Mouse (Mus musculus) c-Kit-positive CD71-positive TER-119-negative erythroid progenitor cells, embryonic 14.5 days (primary cell): Measurements from ENCODE around the gene Rmi2.
"Not testable (repeated sequence)": the region's sequence is repeated elsewhere in the genome, so short reads cannot be mapped to it uniquely, and the experiment has no call there.

Experiments
- DNase-seq: peaks from one replicate; pipeline ENCODE4 v3.0.0-alpha.2; 2013; ENCODE audit warnings: low read depth

Gene Rmi2

GRCm38 (mm10) chr16:10827269-10827668 lies 7.6 kb upstream of the Rmi2 start:
- DNase-seq: no peak

GRCm38 (mm10) chr16:10827766-10828460 lies 6.9 kb upstream of the Rmi2 start:
- no peak for DNase-seq

DNA sequence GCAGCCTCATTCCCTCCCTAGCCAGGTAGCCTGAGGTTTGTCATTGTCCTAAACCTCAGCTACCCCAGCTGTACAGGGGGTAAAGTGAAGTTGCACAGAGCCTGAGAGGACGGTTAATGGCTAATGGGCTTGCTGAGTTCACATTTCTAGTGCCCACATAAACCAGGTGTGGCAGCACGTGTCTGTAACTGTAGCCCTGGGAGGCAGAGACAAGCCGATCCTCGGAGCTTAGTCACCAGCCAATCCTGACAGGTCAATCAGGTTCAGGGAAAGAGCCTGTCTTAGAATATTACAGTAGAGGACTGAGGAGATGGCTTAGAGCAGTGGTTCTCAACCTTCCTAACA lies 6.4 kb upstream of the Rmi2 start:
- no peak for DNase-seq

- DNase-seq: no peak
These were observed 333 bp upstream of the Rmi2 start for GRCm38 (mm10) chr16:10834542-10834910.

- no peak for DNase-seq
These were observed 1.5 kb downstream of the Rmi2 start for GRCm38 (mm10) chr16:10836388-10836787.

DNA sequence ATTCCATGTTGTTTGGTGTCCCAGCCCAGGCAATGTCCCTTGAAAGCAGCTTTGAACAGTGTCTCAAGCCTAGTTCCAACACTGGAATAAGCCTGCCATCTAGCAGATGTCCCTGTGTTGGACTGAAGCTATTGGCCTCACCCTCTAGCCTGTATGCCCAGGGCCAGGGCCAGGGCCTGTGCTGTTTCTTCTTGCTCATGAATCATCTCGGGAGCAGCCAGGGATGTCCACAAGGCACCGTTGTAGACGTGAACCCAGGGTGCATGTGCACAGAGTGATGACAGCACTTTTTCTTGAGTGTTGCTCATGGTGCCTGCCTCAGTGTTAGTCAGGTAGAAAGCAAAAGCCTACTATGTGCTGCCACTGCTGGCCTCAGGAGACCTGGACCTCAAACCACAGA lies 2.4 kb downstream of the Rmi2 start:
- DNase-seq: no peak

DNA sequence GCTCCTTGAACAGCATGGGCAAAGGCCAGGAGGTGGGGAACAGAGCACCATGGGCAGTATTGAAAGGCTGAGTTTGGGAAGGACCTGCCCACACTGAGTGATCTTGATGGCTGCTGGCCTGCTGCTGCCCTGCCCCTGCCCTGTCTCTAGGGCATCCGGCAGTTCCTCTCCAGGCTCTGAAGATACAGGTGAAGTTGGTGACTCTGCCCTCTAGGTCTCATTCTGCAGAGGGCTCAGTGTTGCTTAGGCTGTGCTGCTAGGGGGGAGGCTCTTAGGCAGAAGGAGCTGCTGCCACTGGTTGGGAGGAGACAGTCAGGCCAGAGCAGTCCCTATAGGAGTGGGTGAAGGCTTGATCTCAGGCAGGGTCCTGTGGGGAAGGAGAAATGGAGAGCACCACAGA lies 3.0 kb downstream of the Rmi2 start:
- no peak for DNase-seq

GRCm38 (mm10) chr16:10838487-10839245 lies 3.8 kb downstream of the Rmi2 start:
- DNase-seq: no peak

DNA sequence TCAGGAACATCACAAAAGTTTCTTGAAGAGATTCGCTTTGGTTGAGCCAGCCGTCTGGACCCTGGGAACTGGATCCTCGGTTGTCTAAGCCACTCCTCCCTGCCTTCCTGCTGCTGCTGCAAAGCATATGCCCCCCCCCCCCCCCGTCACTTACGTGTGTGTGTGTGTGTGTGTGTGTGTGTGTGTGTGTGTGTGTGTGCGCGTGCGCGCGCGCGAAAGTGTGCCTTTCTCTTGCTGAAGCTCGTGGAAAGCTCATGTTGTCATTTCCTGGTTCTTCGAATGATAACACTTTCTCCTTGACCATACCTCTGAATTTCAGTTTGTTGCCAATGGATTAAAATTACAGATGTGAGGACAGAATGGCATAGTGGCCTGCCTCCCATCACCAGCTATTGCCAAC lies 5.2 kb downstream of the Rmi2 start:
- no peak for DNase-seq

- DNase-seq: no peak
These were observed 7.5 kb downstream of the Rmi2 start for GRCm38 (mm10) chr16:10842282-10842855.

DNA sequence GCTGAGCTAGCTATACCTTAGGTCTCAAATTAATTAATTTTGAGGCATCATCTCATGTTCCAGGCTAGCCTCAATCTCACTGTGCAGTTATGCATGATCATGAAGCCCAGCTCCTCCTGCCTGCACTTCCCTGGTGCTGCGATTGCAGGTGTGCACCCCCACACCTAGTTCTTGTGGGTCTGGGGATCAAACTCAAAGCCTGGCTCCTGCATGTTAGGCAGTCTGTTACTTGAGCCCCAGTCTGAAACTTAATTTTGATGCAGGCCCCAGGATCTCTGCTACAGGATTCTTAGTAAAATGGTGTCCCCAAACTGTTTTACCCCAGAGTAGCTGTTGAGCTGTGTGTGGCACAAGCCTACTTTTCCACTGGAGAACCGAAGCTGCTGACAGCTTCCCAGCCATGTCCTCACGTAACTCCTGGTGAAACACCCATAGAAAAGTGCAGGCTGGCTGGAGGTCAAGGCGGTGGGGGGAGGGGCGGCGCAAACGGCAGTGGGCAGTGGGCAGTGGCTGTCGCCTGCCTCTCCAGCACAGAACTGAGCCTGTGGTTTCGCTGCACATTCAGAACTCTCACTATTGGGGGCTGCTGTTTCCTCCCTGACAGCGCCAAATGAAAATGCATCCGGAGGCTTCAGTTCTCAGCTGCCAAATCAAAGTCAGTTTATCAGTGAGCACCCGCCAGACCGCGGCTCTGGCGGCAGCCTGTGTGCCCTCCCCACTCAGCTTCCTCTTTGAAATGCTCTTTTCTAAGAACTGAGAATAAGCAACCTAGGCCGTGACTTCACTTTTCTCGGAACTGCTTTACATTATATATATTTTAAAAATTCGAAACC lies 8.8 kb downstream of the Rmi2 start:
- DNase-seq: no peak

GRCm38 (mm10) chr16:10844319-10844670 lies 9.4 kb downstream of the Rmi2 start:
- DNase-seq: no peak

GRCm38 (mm10) chr16:10845952-10846351 lies 11.1 kb downstream of the Rmi2 start:
- DNase-seq: no peak

GRCm38 (mm10) chr16:10846503-10846902 lies 11.6 kb downstream of the Rmi2 start:
- DNase-seq: no peak

GRCm38 (mm10) chr16:10849965-10850861 lies 15.4 kb downstream of the Rmi2 start:
- no peak for DNase-seq

GRCm38 (mm10) chr16:10850905-10851304 lies 16.0 kb downstream of the Rmi2 start:
- no peak for DNase-seq

- DNase-seq: not testable (repeated sequence)
These were observed 17.4 kb downstream of the Rmi2 start for GRCm38 (mm10) chr16:10852216-10852615.

- no peak for DNase-seq
These were observed 24.9 kb downstream of the Rmi2 start for GRCm38 (mm10) chr16:10859726-10860245.

- DNase-seq: no peak
These were observed 26.5 kb downstream of the Rmi2 start for GRCm38 (mm10) chr16:10861408-10861807.

- no peak for DNase-seq
These were observed 30.2 kb downstream of the Rmi2 start for GRCm38 (mm10) chr16:10864833-10865591.

DNA sequence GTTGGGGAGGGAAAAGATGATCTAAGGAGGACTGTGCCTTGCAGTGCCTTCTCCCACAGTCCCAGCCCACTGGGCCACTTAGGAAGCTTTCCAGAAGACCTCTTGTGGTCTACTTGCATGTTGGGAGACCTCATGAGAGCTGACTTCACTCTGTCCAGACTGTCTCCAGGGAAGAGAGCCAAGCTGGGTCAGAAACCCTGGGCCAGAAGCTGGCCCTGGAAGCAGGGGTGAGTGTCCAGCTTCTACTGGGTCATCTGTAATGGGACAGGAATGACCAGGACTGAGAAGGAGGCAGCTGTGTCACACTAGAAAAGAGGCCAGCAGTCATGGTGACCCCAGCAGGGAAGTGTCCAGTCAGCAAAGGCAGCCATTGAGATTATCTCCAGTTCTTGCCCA lies 30.7 kb downstream of the Rmi2 start:
- DNase-seq: no peak
